Mouse (Mus musculus): ENCODE results near the gene Eno3.
A peak's percentile ranks its signal among the peaks of the same experiment; 100 is the strongest.

The Eno3 gene

DNA sequence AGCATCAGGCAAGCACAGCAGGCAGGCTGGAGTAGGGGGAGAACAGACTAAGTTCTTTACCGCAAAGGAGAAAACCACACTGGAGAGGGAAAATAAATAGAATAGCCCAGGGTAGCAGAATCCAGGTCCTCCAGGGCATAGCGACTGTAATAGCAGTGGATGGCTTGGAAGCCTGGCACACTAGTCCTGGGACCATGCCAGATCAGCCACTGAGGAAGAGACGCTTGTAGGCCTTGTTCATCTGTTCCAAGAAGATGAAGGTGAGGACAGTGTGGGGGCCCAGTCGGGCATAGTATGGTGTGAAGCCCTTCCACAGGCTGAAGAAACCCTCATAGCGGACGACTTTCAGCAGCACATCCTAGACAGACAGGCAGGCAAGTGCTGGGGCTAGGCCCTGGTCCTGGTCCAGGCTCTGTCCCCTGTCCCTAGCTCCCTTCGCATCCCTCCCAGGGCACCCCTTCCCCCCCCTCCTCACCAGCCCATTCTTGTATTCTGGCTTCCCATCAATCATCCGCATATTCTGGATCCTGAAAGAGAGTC lies 12.4 kb upstream of the Eno3 start:
- no peak for DNase-seq (ENCODE audit: low spot score in 2 of 2)

DNA sequence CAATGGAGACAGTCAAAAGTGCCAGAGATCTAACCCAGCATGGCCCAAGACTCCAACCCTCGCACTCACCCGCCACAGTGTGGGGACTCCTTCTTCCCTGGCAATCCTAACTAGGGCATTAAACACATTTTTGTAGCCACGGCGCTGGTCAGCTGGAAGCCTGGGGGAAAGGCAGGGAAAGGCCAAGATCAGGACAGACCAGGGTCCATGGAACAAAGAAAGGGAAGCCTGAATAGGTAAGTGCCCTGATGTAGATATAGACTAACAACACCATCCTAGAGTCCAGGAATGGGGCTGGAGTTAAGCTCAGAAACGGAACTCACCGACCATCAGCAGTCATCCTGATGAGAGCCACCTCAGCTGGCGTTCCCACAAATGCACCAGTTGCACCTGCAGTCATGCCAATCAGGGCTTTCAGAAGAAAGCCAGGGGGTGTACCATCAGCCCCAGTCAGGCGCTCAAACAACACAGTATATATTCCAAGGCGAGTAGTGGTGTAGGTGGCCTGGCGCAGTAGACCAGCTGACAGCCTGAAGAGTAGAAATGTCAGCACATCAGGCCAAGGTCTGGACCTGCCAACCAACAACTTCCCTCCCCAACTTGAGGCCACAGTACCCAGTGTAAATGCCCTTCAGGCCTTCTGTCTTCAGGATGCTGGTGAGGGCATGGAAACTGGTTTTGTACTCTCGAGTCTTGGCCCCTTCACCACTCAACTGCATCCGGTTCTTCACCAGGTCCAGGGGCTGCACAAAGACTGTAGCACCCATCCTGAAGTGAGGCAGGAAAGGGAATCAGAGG lies 11.3 kb upstream of the Eno3 start:
- DNase-seq (ENCODE audit: low spot score in 2 of 2) = no peak

DNA sequence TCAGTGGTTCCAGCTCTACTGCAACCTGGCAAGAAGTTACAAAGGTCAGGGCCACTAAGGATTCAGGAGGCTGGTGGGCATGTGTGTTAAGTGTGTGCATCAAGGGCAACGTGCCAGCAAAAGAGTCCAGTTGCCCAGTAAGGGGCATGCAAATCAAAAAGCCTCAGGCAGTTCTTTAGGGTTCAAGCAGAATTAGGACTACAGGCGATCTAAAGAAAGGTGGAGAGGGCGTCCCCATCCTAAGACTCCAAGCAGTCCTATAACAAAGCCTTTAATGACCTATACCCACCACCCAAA lies 10.8 kb upstream of the Eno3 start:
- DNase-seq (ENCODE audit: low spot score in 2 of 2) = no peak

DNA sequence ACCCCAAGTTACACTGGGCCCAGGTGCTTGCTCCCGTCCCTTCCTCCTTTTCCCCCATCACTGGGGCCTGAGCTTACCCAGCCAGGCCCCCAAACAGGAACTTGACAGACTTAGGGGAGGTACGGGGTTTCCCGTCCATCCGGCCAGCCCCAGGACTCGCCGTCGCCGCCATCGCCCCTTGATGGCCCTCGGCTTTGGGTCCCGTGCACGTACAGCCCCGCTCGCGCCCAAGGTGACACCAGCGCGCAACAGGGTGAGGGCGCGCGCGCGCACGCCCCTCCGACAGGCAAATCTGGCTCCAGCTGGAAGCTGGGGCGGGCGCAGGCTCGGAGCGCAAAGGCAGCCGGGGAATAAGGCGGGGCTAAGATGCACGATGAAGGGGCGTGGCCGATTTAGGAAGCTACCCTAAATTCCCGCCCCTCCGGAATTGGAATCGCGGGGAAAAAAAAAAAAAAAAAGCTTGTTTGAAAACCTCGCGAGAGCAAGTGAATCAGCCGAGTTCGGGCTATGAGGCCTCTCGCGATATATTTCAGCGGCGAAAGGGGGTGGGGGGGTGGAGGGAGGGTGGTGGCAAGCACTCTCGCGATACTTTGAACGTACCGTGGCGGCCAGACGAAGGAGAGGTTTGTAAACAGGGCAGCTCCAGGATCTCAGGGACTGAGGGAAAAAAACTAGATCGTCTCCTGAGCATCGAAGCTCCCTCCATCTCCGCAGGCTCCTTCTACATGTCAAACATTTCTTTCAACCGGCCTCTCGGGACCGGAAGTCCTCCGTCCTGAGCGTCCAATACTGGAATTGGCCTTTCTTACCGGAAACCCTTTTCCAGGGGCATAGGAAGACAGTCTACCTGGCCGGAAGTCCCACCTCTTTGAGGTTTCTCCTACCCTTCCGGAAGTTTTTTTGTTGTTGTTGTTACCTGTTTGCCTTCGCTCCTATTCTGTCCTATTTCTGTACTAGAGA lies 10.0 kb upstream of the Eno3 start, which contains the start of the genes Rnf167 and Slc25a11:
Rnf167 (plus strand) TSS at position 545 of the 960 bp plus-strand sequence.
Slc25a11 (minus strand) TSS at position 789 of the 960 bp plus-strand sequence.
- peak; percentile 97 for DNase-seq (ENCODE audit: low spot score in 2 of 2)

DNA sequence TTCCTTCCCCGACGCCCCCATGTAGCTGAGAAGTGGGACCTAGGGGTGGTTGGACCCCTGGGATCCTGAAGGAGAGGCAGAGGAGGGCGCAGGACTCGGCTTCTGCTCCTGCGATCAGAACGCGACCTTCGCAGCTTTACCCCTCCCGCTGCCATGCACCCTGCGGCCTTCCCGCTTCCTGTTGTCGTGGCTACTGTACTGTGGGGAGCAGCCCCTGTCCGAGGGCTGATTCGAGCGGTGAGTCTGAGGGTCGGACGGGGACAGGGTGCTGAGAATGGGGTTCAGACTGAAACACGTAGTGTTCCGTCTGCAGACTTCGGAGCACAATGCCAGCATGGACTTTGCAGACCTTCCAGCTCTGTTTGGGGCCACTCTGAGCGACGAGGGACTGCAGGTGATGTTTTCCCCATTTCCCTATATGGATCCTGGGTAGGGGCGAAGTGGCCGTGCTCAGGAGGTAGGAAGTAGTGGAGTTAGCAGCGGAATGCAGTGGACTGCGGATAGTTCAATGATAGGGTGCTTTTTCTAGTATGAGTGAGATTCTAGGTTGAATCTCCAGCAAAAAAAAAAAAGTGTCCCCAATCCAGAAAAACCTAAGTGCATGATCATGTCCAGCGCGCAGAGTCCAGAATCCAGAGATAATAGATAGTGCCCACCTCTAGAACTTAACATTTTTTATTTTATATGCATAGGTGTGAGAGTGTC lies 9.1 kb upstream of the Eno3 start:
- peak in 1 of 2 experiments; percentile 62 for DNase-seq (ENCODE audit: low spot score in 2 of 2)

DNA sequence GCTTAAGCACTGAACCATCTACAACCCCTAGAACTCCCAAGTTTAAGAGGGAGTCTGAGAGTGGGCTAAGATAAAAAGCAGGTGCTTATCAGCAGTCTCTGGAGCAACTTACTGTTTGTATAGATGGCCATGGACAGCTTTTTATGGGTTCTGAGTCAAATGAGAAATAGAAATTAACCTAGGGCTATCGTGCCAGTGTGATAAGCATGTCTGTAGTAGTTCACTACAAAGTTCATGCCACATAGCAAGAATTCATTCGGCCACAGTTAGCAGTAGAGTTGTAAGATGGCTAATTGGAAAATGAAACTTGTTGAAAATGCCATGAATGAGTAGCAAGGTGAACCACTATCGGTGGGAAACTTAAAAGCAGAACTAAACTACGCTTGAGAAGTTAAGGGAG lies 8.5 kb upstream of the Eno3 start:
- peak in 1 of 2 experiments; percentile 60 for DNase-seq (ENCODE audit: low spot score in 2 of 2)

DNA sequence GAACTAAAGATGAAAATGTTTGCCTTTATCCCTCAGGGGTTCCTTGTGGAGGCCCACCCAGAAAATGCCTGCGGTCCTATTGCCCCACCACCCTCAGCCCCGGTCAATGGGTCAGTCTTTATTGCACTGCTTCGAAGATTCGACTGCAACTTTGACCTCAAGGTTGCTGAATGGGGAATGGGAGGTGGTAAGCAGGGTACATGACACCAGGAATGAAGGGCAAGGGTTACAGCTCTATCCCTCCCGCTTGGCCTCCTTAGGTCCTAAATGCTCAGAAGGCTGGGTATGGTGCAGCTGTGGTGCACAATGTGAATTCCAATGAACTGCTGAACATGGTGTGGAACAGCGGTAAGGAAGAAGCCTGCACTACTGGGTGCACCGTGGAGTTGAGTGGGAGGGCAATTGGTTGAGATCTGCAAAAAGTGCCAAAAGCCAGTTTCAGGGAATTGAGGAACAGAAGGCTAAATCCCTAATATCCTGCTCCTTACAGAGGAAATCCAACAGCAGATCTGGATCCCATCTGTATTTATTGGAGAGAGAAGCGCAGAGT lies 7.7 kb upstream of the Eno3 start:
- no peak for DNase-seq (ENCODE audit: low spot score in 2 of 2)

DNA sequence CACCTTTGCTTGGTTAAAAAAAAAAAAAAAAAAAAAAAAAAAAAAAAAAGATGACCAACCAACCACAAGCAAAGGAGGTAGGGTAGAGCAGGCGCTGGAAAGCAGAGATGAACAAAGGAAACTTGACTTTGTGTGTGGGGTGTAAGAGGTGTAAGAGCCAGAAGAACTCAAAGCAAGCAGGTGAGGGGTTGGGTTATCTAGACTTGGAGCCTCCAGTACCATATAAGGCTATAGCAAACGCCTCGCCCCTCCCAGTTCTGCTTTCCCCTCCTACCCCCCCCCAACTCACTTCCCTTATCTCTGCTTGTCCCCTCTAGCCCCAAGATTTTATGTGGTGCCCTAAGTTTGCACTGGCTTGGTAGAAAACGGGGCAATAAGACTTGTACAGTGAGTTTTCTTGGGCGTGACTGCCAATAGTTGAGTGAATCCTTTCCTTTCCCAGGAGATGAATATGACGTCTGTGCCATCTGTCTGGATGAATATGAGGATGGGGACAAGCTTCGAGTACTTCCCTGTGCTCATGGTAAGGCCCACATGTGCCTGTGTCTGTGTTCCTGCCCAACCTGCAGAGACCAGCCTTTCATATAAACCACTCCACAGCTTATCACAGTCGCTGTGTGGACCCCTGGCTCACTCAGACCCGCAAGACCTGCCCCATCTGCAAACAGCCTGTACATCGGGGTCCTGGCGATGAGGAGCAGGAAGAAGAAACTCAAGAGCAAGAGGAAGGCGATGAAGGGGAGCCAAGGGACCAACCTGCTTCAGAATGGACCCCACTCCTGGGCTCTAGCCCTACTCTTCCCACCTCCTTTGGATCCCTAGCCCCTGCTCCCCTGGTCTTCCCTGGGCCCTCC lies 6.5 kb upstream of the Eno3 start:
- peak; percentile 74 to 79 for DNase-seq (ENCODE audit: low spot score in 2 of 2)

DNA sequence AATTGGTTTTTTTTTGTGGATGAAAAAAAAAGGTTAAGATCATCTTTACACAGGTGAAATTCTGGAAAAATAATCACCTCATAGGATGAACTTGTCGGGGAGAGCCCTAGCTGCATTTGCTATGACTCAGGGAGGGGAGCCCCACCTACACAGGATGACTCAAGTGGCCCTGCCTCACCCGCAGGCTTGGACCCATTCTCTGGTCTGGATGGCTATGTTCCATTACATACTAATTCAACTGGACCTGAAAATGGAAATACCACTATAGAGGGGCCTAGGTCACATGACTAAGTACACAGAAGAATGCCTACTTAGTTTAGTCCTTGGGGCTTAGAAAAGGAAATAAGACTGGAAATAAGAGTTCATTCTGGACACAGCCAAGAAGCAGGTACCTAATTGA lies 5.6 kb upstream of the Eno3 start:
- DNase-seq (ENCODE audit: low spot score in 2 of 2) = peak in 1 of 2 experiments; percentile 44

DNA sequence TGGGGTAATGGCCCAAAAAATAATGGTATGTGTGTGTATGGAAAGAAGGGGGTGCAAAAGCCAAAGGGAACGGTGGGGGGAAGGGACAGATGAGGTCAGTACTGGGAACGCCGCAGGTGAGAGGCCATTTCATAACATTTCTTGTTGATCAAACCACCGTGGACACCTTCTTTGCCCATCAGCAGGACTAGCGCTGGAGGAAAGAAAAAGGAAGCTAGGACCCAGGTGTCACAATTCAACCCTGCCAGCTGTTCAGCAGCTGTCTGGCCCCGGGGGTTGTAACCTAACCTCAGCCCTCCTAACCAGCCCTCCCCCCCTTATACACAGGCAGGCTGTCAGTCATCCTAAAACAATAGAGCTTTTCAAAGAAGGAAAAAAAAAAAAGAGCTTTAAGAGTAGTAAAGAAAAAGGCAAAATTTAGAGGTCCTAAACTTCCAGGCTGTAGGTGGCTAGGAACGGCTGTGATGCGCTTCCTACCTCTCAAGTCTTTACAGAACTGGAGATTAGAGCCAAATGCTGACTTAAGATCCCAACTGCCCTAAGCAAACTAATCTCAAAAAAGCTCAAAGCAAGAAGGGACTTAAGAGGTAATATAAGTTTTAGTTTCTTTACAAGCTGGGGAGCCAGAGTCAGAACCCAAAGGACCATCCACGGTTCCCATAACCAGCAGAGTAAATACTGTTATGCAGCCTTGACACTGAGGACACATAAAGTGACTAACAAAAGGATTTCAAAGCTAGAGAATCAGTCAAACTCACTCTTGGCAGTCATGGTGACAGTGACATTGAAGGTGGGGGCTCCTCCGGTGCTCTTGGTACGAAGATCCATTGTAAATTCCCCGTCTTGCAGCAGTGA lies 4.7 kb upstream of the Eno3 start:
- DNase-seq (ENCODE audit: low spot score in 2 of 2) = peak in 1 of 2 experiments; percentile 49

DNA sequence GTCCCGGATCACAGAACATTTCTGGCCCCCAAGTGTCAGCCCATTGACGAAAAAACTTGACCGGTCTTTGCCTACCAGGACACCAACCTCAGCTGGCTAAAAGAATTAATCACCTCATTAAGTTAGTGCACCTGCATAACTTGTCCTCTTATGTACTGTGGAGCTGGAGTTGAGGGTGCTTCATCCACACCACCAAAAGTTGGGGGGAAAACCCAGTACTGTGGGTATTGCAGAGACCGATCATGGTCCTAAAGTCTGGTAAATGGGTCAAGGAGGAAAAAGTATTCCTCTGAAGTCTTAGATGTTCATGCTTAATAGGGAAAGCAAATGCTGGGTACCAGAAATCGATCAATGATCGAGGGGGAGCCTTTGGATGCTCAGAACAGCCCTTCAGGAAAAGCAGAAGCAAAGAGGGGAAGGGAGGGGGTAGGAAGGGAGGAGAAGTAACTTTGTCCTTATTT lies 4.1 kb upstream of the Eno3 start:
- no peak for DNase-seq (ENCODE audit: low spot score in 2 of 2)

DNA sequence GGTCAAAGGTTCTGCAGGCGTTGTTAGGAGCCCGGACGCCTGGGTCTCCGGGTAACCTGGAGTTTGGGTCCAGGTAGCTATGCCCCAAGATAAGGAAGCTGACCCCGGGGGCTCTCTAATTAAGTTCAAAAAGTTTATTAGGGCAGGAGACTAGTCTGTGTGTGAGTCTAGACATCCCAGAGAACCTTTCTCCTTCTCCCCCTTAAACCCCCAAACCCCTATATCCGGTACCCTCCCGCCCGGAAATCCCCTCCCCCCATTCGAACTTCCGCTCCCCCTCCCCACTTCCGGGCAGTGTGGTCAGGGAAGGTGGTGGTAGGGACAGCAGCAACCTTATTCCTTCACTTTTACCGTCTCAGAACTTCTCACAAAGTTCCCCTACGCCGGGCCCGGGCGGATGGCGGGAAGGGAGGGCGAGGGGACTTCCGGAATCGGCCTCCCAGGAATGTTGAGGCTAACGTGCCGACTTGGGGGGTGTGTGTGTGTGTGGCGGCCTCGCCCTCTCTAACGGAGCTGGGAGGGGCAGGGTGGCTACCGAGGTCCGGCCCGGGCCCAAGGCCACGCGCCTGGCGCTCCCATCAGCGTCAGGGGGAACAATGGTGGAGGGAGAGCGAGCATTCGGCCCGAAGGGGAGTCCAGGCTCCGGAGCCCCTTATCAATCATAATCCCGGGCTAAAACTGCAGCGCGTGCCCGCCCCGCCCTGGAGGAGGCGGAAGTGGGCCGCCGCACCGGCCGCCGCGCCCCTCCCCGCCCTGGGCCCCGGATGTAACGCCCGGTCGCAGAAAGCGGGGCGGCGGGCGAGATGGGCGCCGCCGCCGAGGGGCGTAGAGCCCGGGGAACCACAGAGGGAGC lies 3.4 kb upstream of the Eno3 start:
- peak; percentile 80 to 81 for DNase-seq (ENCODE audit: low spot score in 2 of 2)

DNA sequence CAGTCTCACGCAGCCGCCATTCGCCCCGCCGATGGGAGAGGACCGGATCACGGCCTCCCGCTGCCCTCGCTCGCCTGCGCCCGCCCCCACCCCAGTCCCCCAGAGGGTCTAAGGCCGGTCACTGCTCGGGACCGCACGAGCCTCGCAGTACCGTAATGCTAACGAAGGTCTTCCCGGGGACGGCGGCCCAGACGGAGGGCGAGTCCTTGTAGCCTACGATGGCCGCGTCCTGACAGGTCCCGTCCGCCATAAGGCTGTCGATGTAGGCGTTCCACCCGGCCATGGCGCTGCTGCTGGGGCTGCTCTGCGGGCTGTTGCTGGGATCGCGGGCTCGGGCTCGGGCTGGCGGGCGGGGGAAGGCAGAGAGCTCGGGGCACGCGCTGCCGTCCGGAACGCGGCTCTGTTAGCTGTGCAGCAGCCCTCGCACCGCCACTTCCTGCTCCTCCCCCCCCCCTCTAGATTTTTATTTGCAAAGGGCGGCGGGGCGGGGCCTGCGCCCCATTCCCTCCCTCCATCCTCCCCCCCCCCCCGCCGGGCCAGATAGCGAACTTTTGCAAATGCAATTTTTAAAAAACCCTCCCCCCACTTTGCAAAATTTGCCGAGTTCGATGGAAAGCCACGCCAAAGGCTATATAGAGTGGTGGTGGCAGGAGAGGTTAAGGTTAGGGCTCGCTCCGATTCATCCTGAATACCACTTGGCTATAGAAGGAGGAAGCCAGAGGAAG lies 2.6 kb upstream of the Eno3 start, which contains the start of gene Pfn1:
Pfn1 (minus strand) TSS at position 447 of the 725 bp plus-strand sequence.
- DNase-seq (ENCODE audit: low spot score in 2 of 2) = peak; percentile 80 to 82

DNA sequence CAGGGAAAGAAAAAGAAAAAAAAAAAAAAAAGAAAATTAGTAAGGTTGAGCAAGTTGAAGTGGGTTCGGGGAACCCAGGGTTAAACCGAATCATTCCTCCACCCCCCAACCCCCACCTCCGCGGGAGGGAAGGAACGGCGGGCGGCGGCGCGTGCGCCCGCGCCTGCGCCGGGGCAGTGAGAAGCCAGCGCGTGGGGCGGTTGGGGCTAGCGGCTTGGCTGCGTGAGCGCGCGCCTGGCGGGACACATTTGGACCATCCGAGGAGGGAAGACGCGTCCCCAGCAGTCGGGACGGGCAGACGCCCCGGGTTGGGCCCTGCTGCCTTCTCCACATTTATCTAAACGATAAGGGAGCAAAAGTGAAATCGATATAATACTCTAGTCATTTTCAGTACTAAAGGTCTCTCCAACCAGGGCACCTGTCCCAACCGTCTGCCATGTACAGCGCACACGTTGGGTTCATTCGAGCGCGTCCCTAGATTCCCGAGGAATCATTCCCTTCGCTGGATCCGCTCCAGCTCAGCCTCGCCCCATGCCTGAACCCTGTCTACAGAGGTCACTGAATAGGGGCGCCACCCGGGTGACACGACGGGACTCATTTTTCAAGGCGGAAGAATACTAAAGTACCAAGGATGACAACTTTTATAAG lies 2.0 kb upstream of the Eno3 start:
- DNase-seq (ENCODE audit: low spot score in 2 of 2) = peak; percentile 78 to 81

DNA sequence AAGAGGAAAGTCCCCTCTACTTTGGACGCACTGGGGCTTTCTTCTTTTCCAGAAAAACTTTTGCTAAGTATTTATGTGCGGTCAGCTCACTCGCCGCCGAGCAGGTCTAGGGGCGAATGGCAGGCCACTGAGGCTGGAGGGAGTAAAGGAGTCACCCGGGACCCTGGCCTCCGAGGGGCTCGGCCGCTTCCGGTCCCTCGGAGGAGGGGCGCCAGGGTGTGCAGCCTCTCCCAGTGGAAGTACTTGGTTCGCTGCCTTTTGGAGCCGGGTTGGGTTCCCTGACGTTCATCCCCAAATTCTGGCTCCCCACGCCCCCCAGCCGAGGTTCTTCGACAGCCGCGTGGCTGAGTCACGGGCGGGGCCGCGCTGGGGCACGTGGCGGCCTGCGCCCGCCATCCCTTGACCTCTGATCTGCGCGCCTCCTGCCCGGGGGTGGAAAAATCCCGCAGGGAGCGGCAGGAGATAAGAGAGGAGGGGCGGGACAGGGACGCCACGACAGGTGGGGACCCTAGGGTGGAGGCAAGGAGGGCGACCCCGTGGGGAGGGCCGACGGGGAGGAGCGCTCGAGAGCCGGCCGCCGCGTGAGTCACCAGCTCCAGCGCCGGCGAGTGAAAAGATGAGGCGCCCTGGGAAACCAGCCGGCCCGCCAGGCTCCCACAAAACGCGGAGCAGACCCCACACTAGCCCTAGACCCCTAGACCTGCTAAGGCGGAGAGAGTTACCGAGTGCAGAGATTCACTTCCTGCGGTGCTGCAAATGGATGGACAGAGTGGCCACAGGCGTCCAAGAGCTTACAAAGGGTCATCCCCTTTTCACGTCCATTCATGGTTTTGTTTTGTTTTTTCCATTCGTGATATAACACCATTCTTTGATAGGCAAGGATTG lies 1.2 kb upstream of the Eno3 start:
- DNase-seq (ENCODE audit: low spot score in 2 of 2) = peak in 1 of 2 experiments; percentile 62

DNA sequence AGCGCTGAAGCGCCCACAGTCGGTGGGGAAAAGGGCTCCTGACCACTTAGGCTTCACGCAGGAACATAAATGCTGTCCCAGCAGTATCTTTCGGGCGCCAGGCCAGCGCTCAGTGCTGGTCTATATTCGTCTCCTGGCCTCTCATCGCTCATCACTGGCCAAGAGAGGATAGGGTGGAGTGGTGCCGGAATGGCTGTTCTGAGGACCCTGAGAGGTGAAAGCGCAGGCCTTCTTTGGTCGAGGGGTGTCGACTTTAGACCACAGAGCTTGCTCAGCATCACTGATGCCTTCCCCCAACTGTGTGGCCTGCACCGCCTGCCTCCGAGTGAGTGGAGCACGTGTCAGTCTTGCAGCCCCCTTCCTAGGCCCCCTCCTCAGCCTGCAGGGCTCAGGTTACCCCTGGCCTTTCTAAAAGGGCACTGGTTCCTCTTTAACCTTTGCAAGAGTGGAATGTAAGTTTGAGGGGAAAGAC lies 510 bp upstream of the Eno3 start:
- DNase-seq (ENCODE audit: low spot score in 2 of 2) = no peak

Data from spleen, postnatal 36 days (tissue).